Mouse (Mus musculus): ENCODE results near the gene Serinc1. TPM values are rescaled to one million over a fixed set of nuclear protein-coding genes. Genes with fewer than 3 reads are reported as not detected.
"Not testable (repeated sequence)": the region's sequence is repeated elsewhere in the genome, so short reads cannot be mapped to it uniquely, and the experiment has no call there.

Gene Serinc1
- 167 and 190 TPM in 2 replicates for polyA plus RNA-seq (2012; ENCODE audit: insufficient read depth, insufficient read length, missing spikeins)

DNA sequence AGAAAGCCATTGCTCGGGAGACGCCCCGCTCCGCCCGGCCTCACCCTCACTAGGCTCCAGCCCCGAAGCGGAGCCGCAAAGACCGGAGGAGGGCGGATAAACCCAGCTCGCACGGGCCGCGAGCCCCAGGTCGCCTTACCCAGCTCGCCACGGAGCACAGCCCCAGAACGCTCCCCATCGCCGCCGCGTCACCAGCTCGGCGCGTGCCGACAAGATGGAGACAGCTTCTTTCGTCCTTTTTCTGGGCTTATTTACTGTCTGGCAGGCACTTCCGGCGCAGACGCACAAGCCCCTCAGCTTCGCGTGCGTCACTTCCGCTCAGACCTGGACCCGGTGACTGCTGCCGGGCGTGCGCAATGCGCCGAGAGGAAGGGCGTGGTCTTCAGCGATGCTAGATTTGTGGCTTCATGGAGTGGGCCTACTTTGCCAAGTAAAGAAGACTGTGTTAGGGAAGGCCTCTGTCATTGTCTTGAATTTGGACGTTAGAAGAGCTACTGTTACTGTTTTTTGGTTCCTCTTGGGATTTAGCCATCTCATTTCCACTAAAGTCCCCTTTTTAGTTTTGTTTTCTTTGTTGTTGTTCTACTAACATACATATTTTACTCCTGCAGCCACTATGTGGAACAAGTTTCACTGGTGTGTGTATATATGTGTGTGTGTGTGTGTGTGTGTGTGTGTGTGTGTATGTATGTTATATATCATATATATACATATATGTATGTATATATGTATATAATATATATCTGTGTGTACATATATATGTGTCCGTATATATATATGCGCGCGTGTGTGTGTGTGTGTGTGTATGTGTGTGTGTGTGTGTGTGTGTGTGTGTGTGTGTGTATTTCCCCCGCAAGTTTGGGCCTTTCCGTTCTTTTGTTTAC is at the start of gene Serinc1:
Gene Serinc1 (minus strand): TSS at position 313 of the 884 bp plus-strand sequence.
- peak within 1 kb of the TSS; percentile 90 for H3K27ac ChIP-seq (replicated peaks; ENCODE audit: low read depth, low read length)

DNA sequence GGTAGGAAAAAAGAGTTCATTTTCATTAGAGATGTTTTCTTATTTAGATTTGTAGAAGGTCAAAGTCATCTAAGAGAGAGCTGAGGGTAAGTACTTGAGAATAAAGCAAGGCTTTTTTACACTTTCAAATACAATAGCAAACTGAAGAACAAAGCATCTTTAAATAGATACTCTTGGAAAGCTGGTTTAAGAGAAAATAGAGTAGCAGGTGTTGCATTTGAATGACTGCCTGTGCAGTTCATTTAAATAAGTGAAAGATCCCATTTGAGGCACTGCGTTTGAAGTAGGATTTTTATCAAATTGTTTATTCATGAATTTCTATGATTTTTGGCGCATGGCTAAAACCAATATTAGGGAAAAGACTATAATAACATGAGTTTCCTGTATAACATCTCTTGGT is 44.4 kb upstream of the Serinc1 start:
- Histone ChIP-seq H3K4me3 (ENCODE audit: insufficient read depth, low read depth, low read length) (no peak overlapping the region), H3K27ac (replicated peaks; ENCODE audit: low read depth, low read length) (no peak overlapping the region), H3K4me1 (ENCODE audit: control insufficient read depth, insufficient read depth, insufficient read length, low read length) (no peaks in the 10 kb centered on the region)

More for the DNA sequence above, at the start of gene Serinc1:
- Histone ChIP-seq H3K4me1 (ENCODE audit: control insufficient read depth, insufficient read depth, insufficient read length, low read length) (peaks cover 4% of the 10 kb centered on the region), H3K4me3 (ENCODE audit: insufficient read depth, low read depth, low read length) (peak within 1 kb of the TSS; percentile 99)

GRCm38 (mm10) chr10:57572130-57572529 is 39.8 kb upstream of the Serinc1 start:
- Histone ChIP-seq H3K4me3 (ENCODE audit: insufficient read depth, low read depth, low read length) (no peak overlapping the region), H3K4me1 (ENCODE audit: control insufficient read depth, insufficient read depth, insufficient read length, low read length) (no peaks in the 10 kb centered on the region), H3K27ac (replicated peaks; ENCODE audit: low read depth, low read length) (no peak overlapping the region)

DNA sequence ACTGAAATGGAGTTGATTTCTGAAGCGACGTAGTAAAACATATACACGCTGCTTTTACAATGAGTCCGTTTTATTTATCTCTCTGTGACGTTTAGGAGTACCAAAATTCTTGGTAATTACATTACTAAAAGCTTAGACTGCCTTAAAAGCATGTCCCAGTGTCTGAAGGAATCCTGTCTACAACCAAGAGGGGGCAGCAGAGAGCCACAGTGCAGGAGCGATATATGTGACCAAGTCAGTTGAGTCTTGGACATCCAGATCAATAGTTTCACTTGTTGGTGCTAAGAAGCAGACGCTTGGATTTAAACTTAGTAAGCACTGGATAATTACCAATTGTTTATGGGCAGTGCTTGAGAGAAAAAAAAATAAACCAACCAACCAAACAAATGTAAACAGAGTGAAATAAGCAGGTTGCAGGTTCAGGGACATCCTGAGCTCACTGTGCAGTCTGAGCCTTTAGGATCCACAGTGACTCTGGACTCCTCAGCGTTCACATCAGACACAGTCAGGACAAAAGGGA is 38.9 kb upstream of the Serinc1 start:
- Histone ChIP-seq H3K4me1 (ENCODE audit: control insufficient read depth, insufficient read depth, insufficient read length, low read length) (no peaks in the 10 kb centered on the region), H3K4me3 (ENCODE audit: insufficient read depth, low read depth, low read length) (no peak overlapping the region), H3K27ac (replicated peaks; ENCODE audit: low read depth, low read length) (no peak overlapping the region)

DNA sequence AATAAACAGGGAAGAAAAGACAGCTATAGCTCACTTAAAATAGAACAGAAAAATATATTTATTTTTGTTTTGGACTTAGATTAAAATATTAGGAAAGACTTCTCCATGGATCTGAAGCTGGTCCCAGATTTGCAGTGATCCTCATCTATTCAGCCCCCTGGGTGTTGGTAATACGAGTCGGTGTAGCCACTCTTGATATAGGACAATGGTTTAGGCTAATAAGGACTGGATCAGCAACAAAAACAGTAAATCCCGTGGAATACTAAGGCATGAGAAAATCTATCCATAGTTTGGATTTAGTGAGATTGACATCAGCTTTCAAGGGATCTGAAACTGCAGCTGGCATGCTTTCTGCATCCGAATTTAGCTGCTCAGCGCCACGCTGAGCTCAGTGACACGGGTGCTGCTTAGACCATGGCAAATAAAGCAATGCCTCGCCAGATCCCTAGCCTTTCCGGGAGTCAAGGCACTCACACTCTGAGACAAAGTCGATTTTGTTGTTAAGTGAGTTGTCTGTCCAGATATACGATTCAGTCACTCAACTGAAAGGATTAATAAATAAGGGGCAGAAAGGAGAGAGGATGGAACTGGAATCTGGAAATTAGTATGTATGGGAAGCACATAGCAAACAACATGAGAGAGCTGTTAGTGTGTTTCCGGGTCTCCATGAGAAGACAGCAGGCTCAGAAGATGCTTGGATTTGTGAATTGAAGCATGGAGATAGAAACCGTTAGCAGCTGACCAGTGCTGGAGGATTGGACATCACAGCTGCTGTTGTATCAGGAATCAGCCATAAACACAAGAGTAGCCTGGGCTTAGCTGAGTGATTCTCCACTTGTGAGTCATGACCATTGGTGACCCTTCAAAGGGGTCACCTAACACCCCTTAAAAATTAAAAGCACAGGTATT is 36.9 kb upstream of the Serinc1 start:
- Histone ChIP-seq H3K27ac (replicated peaks; ENCODE audit: low read depth, low read length) (no peak overlapping the region), H3K4me1 (ENCODE audit: control insufficient read depth, insufficient read depth, insufficient read length, low read length) (no peaks in the 10 kb centered on the region), H3K4me3 (ENCODE audit: insufficient read depth, low read depth, low read length) (no peak overlapping the region)

- Histone ChIP-seq H3K4me1 (ENCODE audit: control insufficient read depth, insufficient read depth, insufficient read length, low read length) (no peaks in the 10 kb centered on the region), H3K4me3 (ENCODE audit: insufficient read depth, low read depth, low read length) (no peak overlapping the region), H3K27ac (replicated peaks; ENCODE audit: low read depth, low read length) (no peak overlapping the region)
Measured at GRCm38 (mm10) chr10:57566221-57566620, 33.9 kb upstream of the Serinc1 start.

DNA sequence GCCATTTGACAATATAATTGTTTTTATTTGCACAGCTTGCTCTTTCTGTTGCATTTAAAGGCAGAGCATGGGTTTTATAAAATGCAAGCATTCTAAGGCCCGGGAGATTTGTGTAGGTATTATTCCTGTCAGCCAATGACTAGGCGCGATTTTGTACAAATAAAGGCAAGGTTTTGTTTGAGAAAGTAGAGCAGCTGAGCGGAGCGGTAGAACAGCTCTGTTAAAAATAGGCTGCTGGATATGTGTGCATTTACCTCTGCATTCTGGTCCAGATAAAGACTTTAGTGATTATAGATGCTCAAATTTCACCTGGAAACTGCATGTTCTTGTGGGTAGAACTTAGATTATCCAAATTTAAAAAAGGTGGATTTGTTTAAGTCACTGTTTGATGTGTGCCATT is 25.3 kb upstream of the Serinc1 start:
- no peaks in the 10 kb centered on the region for H3K4me1 ChIP-seq (ENCODE audit: control insufficient read depth, insufficient read depth, insufficient read length, low read length)

DNA sequence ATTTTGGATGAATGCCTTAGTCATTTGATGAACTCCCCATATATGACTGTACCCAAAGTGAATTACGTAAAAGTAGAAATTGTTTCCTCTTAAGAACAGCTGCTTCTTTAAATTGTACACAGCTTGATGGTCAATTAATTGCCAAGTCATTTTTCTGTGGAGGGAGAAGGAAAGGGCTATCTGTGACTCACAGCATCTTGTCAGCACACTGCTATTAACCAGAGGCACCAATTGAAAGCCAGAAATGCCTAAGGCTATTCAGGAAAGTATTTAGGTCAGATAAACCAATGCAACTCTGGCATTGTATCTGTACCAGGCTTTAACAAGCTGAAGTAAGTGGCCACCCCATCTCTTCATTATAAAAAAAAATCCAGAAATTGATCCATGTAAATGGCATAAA is 21.4 kb upstream of the Serinc1 start:
- H3K27ac ChIP-seq (replicated peaks; ENCODE audit: low read depth, low read length) = no peak overlapping the region
- H3K4me3 ChIP-seq (ENCODE audit: insufficient read depth, low read depth, low read length) = no peak overlapping the region
- no peaks in the 10 kb centered on the region for H3K4me1 ChIP-seq (ENCODE audit: control insufficient read depth, insufficient read depth, insufficient read length, low read length)

More for the DNA sequence above, 25.3 kb upstream of the Serinc1 start:
- Histone ChIP-seq H3K4me3 (ENCODE audit: insufficient read depth, low read depth, low read length) (no peak overlapping the region), H3K27ac (replicated peaks; ENCODE audit: low read depth, low read length) (no peak overlapping the region)

DNA sequence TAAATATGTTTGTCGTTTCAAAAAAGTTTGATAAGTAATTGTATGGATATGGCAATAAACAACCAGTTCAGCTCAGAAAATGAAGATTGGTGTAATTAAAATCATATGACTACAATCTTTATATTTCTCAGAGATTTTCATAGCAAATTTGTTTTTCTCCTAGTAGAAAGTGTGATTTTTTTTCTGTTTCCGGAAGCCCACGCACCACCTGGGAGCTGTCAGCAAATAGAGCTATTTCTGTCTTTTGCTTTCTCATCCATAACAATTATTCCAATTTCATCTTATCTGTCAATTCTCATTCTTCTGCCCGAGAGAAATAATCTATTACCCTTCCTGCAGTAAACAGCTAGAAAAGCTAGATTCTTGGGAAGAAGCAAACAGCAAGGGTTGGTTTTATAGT is 17.3 kb upstream of the Serinc1 start:
- no peak overlapping the region for H3K4me3 ChIP-seq (ENCODE audit: insufficient read depth, low read depth, low read length)
- H3K4me1 ChIP-seq (ENCODE audit: control insufficient read depth, insufficient read depth, insufficient read length, low read length) = no peaks in the 10 kb centered on the region
- no peak overlapping the region for H3K27ac ChIP-seq (replicated peaks; ENCODE audit: low read depth, low read length)

DNA sequence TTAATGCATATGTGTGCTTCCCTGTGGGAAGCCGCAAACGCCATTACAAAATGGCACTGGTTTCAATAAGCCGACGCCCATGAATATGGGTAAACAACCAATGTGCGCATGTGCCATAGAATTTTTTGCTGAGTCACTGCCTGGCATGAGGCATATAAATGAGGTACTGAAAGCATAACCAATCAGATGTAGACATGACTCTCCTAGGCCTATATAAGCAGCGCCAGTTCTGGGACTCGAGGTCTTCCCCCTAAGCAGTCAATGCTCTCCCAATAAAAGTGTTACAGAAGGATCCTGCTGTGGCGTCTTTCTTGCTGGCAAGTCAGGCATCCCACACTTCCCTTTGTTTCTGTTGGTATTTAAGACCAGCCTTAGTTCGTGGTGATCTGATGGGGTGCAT is 11.6 kb upstream of the Serinc1 start:
- H3K4me1 ChIP-seq (ENCODE audit: control insufficient read depth, insufficient read depth, insufficient read length, low read length); H3K4me3 ChIP-seq (ENCODE audit: insufficient read depth, low read depth, low read length); H3K27ac ChIP-seq (replicated peaks; ENCODE audit: low read depth, low read length): not testable (repeated sequence)

- H3K4me3 ChIP-seq (ENCODE audit: insufficient read depth, low read depth, low read length) = peak overlapping the region; percentile 99
- peaks cover 4% of the 10 kb centered on the region for H3K4me1 ChIP-seq (ENCODE audit: control insufficient read depth, insufficient read depth, insufficient read length, low read length)
- peak overlapping the region; percentile 90 for H3K27ac ChIP-seq (replicated peaks; ENCODE audit: low read depth, low read length)
Measured at GRCm38 (mm10) chr10:57531616-57532217, 613 bp downstream of the Serinc1 start.

DNA sequence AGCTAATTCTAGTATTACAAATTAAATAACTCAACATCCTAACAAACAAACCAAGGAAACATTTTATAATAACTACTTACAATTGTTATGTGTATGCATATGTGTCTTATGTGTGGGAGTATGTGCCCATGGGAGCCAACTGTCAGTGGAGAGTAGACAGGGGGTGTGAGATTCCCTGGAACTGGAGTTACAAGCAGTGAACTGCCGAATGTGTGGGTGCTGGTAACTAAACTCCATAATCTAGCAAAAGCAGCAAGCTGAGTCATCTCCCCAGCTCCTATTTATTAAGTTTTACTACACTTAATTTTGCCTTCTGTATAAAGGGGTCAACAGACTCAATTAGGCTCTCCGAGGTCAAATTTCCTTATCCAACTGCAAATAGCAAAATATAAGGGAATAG is 1.3 kb downstream of the Serinc1 start:
- Histone ChIP-seq H3K27ac (replicated peaks; ENCODE audit: low read depth, low read length) (no peak overlapping the region), H3K4me3 (ENCODE audit: insufficient read depth, low read depth, low read length) (peak overlapping the region; percentile 26; the same call in 1 of the 2 replicates), H3K4me1 (ENCODE audit: control insufficient read depth, insufficient read depth, insufficient read length, low read length) (peaks cover 4% of the 10 kb centered on the region)

DNA sequence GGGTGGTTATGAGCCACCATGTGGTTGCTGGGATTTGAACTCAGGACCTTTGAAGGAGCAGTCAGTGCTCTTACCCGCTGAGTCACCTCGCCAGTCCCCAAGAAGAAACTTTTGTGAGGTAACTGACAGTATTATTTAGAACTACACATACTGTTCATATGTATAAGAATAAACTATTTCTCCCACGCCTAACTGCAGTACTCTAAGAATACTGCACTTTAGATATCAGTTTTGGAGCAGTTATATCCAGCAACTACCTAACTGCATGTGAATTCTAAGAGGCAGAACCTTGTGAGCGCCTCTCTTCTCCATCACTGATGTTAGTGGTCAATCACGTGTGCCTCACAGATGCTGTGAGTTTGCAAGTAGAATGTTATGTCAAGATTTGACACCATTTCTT is 5.9 kb downstream of the Serinc1 start:
- H3K27ac ChIP-seq (replicated peaks; ENCODE audit: low read depth, low read length) = no peak overlapping the region
- peaks cover 4% of the 10 kb centered on the region for H3K4me1 ChIP-seq (ENCODE audit: control insufficient read depth, insufficient read depth, insufficient read length, low read length)
- no peak overlapping the region for H3K4me3 ChIP-seq (ENCODE audit: insufficient read depth, low read depth, low read length)

GRCm38 (mm10) chr10:57515278-57515677 is 17.1 kb downstream of the Serinc1 start:
- H3K27ac ChIP-seq (replicated peaks; ENCODE audit: low read depth, low read length) = no peak overlapping the region
- H3K4me3 ChIP-seq (ENCODE audit: insufficient read depth, low read depth, low read length) = no peak overlapping the region
- H3K4me1 ChIP-seq (ENCODE audit: control insufficient read depth, insufficient read depth, insufficient read length, low read length) = no peaks in the 10 kb centered on the region

GRCm38 (mm10) chr10:57514616-57515015 is 17.7 kb downstream of the Serinc1 start:
- no peak overlapping the region for H3K27ac ChIP-seq (replicated peaks; ENCODE audit: low read depth, low read length)
- H3K4me1 ChIP-seq (ENCODE audit: control insufficient read depth, insufficient read depth, insufficient read length, low read length) = no peaks in the 10 kb centered on the region
- no peak overlapping the region for H3K4me3 ChIP-seq (ENCODE audit: insufficient read depth, low read depth, low read length)
